In genomic region chr7:130892973-130893372, GRCm38 (mm10) we compare ENCODE assay signal across 9 mouse cellular contexts. TPM values are rescaled to one million over a fixed set of nuclear protein-coding genes. Genes with fewer than 3 reads are reported as not detected.
DNase-seq lines count a peak whose midpoint lies in the region; ATAC-seq lines count a peak whose summit lies in the region.
"Had no signal": no experiment of that assay in that cellular context is flagged by ENCODE, and none has a peak within 500 bp of the region (broad histone marks: within the 10 kb centered on the region; RNA-seq: fewer than 3 reads in every experiment).

No protein-coding gene starts in this region.

- no peaks in the 10 kb centered on the region for H3K9me3 ChIP-seq in neural tube, embryonic 15.5 days (replicated peaks)
- H3K9me3 ChIP-seq: neural tube, embryonic 12.5 days had no signal

- WGBS in neural tube, embryonic 15.5 days, result 86% methylated on average over 6 of the region's 6 CpGs

- peak; percentile 81 to 86 for ATAC-seq in hematopoietic stem cell, adult 5-6 weeks (replicated peaks in 1 of 2; ENCODE audit: insufficient read depth in 1 of 2, low FRiP score in 2 of 2, low TSS enrichment in 1 of 2, low read depth in 1 of 2, poor library complexity in 2 of 2, severe bottlenecking in 2 of 2)
- peak; percentile 90 for ATAC-seq in monocyte, adult 5-6 weeks (replicated peaks; ENCODE audit: insufficient number of reproducible peaks, low FRiP score, low TSS enrichment, poor library complexity, severe bottlenecking)
- no peak for ATAC-seq in neural tube, embryonic 15.5 days (ENCODE audit: low FRiP score)

- no peak overlapping the region for H3K4me2 ChIP-seq in neural tube, embryonic 15.5 days
- H3K4me2 ChIP-seq: neural tube, embryonic 12.5 days had no signal

- H3K36me3 ChIP-seq in neural tube, embryonic 15.5 days, result peaks cover 22% of the 10 kb centered on the region

- no peak overlapping the region for H3K9ac ChIP-seq in neural tube, embryonic 15.5 days (replicated peaks)
- H3K9ac ChIP-seq: neural tube, embryonic 12.5 days had no signal

- no peak overlapping the region for H3K4me3 ChIP-seq in neural tube, embryonic 15.5 days (replicated peaks)
- H3K4me3 ChIP-seq: neural tube, embryonic 12.5 days had no signal

- no peak overlapping the region for H3K27ac ChIP-seq in neural tube, embryonic 15.5 days (replicated peaks)
- H3K27ac ChIP-seq: neural tube, embryonic 12.5 days had no signal

- no peaks in the 10 kb centered on the region for H3K27me3 ChIP-seq in neural tube, embryonic 15.5 days (replicated peaks)
- H3K27me3 ChIP-seq: neural tube, embryonic 12.5 days had no signal

- H3K4me1 ChIP-seq in neural tube, embryonic 15.5 days, result 0 out of 2 replicates have a peak, but pooled peaks cover 2% of the 10 kb centered on the region
- H3K4me1 ChIP-seq: neural tube, embryonic 12.5 days had no signal

- peak; percentile 79 for DNase-seq in layer of hippocampus, adult 11-12 months (ENCODE audit: low spot score)
- no peak for DNase-seq in layer of hippocampus, postnatal 25 days (ENCODE audit: extremely low spot score in 1 of 2, low spot score in 1 of 2)
- DNase-seq in R1 (ENCODE audit: low read depth, low spot score), result peak; percentile 8
- no peak for DNase-seq in cerebellum, postnatal 4 days (ENCODE audit: low spot score in 2 of 2)
- no peak for DNase-seq in cerebellum, postnatal 14 days

RNA-seq across cellular contexts. Expression of gene Plekha1, which starts 27.4 kb away (rescaled TPM):
- total RNA-seq in layer of hippocampus, postnatal 25 days (2021), result 100 to 1,000 TPM in 1 of 2 experiments, 10 to 100 TPM in 1; 89.5 to 108 TPM
- total RNA-seq in hematopoietic stem cell, adult 5-6 weeks (2017), result 20.2 and 29.1 TPM in 2 replicates
- total RNA-seq in monocyte, adult 5-6 weeks (2017), result 41.0 to 79.7 TPM (median 50.4 TPM) in 3 replicates
- 53.6 and 57.9 TPM in 2 replicates for polyA plus RNA-seq in neural tube, embryonic 15.5 days (2015; fragmentation: Nextera tagmentation; extraction: Ambion mirVana)

RNA-seq across cellular contexts. Expression of gene Htra1, which starts 42.9 kb away (rescaled TPM):
- 100 to 1,000 TPM; 214 to 291 TPM for total RNA-seq in layer of hippocampus, postnatal 25 days (2021)
- 1.3 TPM in 1 of 2 replicates, not detected in the other for total RNA-seq in hematopoietic stem cell, adult 5-6 weeks (2017)
- 0.39 TPM in 1 of 3 replicates, not detected in the others for total RNA-seq in monocyte, adult 5-6 weeks (2017)
- polyA plus RNA-seq in neural tube, embryonic 15.5 days (2015; fragmentation: Nextera tagmentation; extraction: Ambion mirVana), result 23.7 and 25.1 TPM in 2 replicates

Comparison
In these comparisons a context has a peak if more than half of its experiments do, and no peak if none do; other contexts are left out.
1. DNase-seq: peak in layer of hippocampus, adult 11-12 months (single experiment) and R1 (single experiment); none in layer of hippocampus, postnatal 25 days (0 of 2), cerebellum, postnatal 4 days (0 of 2) and cerebellum, postnatal 14 days (0 of 2).
2. RNA of gene Htra1, which starts 42.9 kb away (total RNA-seq): 214 to 291 TPM in layer of hippocampus, postnatal 25 days; 1.3 TPM in hematopoietic stem cell, adult 5-6 weeks and 0.39 TPM in monocyte, adult 5-6 weeks; every median in the first group is over 10 times any median in the second.